In genomic region chr8:44027738-44028137, GRCm38 (mm10) we compare ENCODE assay signal across 21 mouse cellular contexts.
A peak's percentile ranks its signal among the peaks of the same experiment; 100 is the strongest.
DNase-seq lines count a peak whose midpoint lies in the region; ATAC-seq and TF ChIP-seq lines count a peak whose summit lies in the region.
"Had no signal": no experiment of that assay in that cellular context is flagged by ENCODE, and none has a peak within 500 bp of the region (broad histone marks: within the 10 kb centered on the region; RNA-seq: fewer than 3 reads in every experiment).

No protein-coding gene starts in this region.

- H3K9me3 ChIP-seq in kidney, postnatal 0 days (replicated peaks; ENCODE audit: low read length), result no peaks in the 10 kb centered on the region
- H3K9me3 ChIP-seq: embryonic facial prominence, embryonic 12.5 days; forebrain, embryonic 12.5 days; heart, embryonic 13.5 days; hindbrain, embryonic 15.5 days had no signal

- no peak overlapping the region for H3K9ac ChIP-seq in kidney, postnatal 0 days (ENCODE audit: low read depth, low read length)
- H3K9ac ChIP-seq: embryonic facial prominence, embryonic 12.5 days; forebrain, embryonic 12.5 days; heart, embryonic 13.5 days; hindbrain, embryonic 15.5 days had no signal

- H3K4me3 ChIP-seq in kidney, postnatal 0 days (replicated peaks; ENCODE audit: low read depth, low read length), result no peak overlapping the region
- H3K4me3 ChIP-seq: embryonic facial prominence, embryonic 12.5 days; forebrain, embryonic 12.5 days; heart, embryonic 13.5 days; hindbrain, embryonic 15.5 days had no signal

- no peak for TF ChIP-seq CTCF in kidney, postnatal 0 days (IDR thresholded peaks at IDR 0.05; ENCODE audit: low read depth)

- no peaks in the 10 kb centered on the region for H3K36me3 ChIP-seq in kidney, postnatal 0 days (ENCODE audit: insufficient read depth, low read length)
- H3K36me3 ChIP-seq: embryonic facial prominence, embryonic 12.5 days; forebrain, embryonic 12.5 days; heart, embryonic 13.5 days; hindbrain, embryonic 15.5 days had no signal

- no peaks in the 10 kb centered on the region for H3K4me1 ChIP-seq in kidney, postnatal 0 days (replicated peaks; ENCODE audit: insufficient read depth, low read length)
- H3K4me1 ChIP-seq: embryonic facial prominence, embryonic 12.5 days; forebrain, embryonic 12.5 days; heart, embryonic 13.5 days; hindbrain, embryonic 15.5 days had no signal

- DNase-seq in kidney, adult 11 months, result peak; percentile 73
- peak; percentile 90 for DNase-seq in kidney, adult 9 months
- peak; percentile 61 for DNase-seq in kidney, postnatal 0 days (ENCODE audit: low spot score)
- peak; percentile 67 to 74 for DNase-seq in kidney, postnatal 36 days
- no peak for DNase-seq in adrenal gland, adult 8-10 months
- no peak for DNase-seq in testis, postnatal 10 days (ENCODE audit: low spot score)
- no peak for DNase-seq in ovary, adult 18-20 months (ENCODE audit: low spot score)
- DNase-seq: adrenal gland, postnatal 10 days; cerebellum, adult 11 months; cerebellum, adult 8-10 months; cerebellum, postnatal 14 days; embryo, embryonic 11 days; gastrocnemius, postnatal 25 days; heart, adult 11 months; heart, postnatal 36 days had no signal

- 24% methylated on average over 4 of the region's 4 CpGs for WGBS in kidney, postnatal 0 days

- H3K27me3 ChIP-seq in kidney, postnatal 0 days (ENCODE audit: insufficient read depth, low read length), result no peaks in the 10 kb centered on the region
- H3K27me3 ChIP-seq: embryonic facial prominence, embryonic 12.5 days; forebrain, embryonic 12.5 days; heart, embryonic 13.5 days; hindbrain, embryonic 15.5 days had no signal

- H3K4me2 ChIP-seq in kidney, postnatal 0 days (ENCODE audit: low read length), result no peak overlapping the region
- H3K4me2 ChIP-seq: embryonic facial prominence, embryonic 12.5 days; forebrain, embryonic 12.5 days; heart, embryonic 13.5 days; hindbrain, embryonic 15.5 days had no signal

- ATAC-seq in kidney, postnatal 0 days (replicated peaks; ENCODE audit: low FRiP score, low read depth), result 0 out of 2 replicates have a peak, but pooled peaks have one; percentile 59
- ATAC-seq in inflammation-experienced regulatory T-cells, adult 6 months, result no peak
- ATAC-seq: forebrain, embryonic 16.5 days had no signal

- H3K27ac ChIP-seq in kidney, postnatal 0 days, result no peak overlapping the region
- H3K27ac ChIP-seq: embryonic facial prominence, embryonic 12.5 days; forebrain, embryonic 12.5 days; heart, embryonic 13.5 days; hindbrain, embryonic 15.5 days had no signal

Comparison
In these comparisons a context has a peak if more than half of its experiments do, and no peak if none do; other contexts are left out.
1. DNase-seq: peak in kidney, adult 11 months (single experiment), kidney, adult 9 months (single experiment), kidney, postnatal 0 days (single experiment) and kidney, postnatal 36 days (2 of 2); none in adrenal gland, adult 8-10 months (single experiment), testis, postnatal 10 days (single experiment) and ovary, adult 18-20 months (single experiment).